Mouse (Mus musculus) T-cell, adult 2 months (primary cell): ENCODE data around the gene Kazn.

Experiments used
- DNase-seq: peaks from one replicate; pipeline ENCODE4 v3.0.0; 2022; ENCODE audit warnings: low spot score

The Kazn gene

DNA sequence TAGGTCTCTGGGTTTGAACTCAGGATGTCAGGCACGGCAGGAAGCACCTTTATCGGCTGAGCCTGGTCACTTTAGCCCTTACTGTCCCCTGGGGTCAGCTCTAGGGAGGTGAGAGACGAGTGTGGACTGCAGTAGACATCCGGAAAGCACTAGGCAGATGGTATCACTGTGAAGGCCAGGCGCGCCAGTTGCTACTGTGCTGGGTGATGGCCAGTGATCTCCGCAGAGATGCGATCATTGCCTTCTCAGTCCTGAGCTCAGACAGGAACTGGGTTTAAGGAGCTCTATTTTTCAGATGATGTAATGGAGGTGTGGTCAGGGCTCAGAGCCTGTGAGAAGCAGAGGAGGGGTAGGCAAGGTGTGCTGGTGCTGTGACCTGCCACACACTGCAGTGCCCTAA, 183.6 kb downstream of the Kazn start:
- no peak for DNase-seq

DNA sequence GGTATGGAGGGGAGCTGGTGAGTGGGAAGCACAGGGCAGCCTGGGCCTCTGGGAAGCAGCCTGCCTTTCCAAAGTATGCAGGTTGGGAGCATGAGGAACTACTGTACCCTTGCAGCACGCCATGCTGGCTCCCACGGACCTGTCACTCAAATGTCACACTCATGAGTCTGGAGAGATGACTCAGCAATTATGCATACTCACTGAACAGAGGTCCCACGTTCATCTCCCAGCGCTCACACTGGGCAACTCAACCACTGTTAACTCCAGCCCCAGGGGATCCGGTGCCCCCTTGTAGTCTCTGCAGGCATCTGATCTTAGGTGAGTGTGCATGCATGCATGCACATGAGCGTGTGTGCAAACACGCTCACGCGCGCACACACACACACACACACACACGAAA, 184.6 kb downstream of the Kazn start:
- no peak for DNase-seq

DNA sequence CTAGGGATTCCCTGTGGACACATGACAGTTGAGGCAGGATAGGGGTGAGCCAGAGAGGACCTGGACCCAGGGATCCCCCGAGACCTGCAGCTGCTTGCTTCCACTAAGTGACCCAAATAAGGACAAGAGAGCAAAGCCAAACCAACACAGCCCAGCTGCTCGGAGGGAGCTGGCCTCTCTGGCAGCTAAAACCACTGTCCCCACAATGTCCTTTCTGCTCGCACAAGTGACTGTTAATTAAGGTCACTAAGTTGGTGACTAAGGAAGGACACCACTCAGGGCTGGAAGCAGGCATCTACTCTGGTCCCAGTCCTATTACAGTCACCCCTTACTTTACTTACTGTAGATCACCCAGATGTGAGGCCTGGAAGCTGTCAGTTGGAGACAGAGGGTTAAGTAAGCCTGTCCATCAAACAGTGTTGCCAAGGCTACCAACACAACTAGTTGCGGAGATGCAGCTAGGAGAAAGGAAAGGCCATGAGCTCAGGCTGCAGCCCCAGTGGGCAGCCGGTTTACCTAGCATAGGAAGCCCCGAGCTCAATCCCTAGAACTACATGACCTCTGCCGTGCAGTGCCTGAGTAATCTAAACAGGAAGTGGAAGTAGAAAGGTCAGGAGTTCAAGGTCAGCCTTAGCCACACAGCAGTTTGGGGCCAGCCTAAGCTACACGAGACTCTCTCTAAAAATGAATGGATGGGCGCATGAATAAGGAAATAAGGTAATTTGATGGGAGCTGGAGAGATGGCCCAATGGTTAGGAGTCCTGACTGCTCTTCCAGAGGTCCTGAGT, 185.3 kb downstream of the Kazn start:
- no peak for DNase-seq

DNA sequence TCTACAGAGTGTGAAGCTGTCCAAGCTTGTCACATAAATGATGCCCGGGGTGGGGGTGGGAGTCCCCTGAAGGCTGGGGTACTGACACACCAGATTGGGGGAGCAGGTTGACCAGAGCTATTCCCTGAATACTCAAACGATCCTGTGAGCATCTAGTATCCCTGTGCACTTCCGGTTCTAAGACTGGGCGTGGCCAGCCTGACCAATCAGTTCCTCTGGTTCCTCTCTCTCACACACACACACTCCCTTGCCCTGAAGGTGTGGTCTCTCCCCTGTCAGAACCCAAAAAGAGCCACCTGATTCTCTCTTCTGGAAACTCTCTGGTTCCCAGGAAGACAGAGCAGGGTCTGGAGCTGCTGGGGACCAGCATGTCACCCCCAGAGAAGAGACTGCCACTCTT, 185.9 kb downstream of the Kazn start:
- DNase-seq: no peak

DNA sequence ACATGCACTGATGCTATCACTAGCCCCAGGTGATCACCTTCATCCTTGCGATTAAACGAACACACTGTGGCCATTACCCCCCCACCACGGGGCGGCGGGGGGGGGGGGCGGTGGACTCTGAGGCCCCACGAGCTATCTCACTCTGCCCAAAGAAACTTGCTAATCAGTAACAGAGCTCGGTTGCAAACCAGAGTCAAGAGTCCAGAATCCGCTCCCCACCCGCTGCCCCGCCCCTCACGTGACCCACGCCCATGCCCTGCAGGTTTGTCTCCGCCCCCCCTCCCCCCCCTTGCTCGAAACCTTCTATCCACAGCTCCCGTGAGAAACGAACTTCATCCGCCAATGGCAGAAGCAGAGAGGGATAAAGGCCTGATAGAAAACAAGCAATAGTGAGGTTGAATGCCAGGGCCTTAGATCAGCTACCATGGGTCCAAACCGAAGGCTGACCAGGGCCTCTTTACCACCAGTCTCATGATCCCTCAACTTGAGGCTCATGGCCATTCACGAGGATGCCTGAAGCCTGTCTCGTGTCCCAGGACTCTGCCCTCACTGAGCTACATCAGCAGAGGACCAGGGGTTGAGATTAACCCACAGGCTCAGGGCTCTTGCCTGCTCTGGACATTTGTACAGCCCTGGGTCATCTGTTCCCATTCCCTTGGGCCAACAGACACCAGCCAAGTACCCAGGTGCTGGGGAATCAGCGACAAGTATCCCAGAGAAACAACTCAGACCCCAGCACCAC, 186.6 kb downstream of the Kazn start:
- DNase-seq: no peak
